Mouse (Mus musculus) heart, embryonic 11.5 days (tissue): ENCODE measurements around the gene Ubn2. TPM values are rescaled to one million over a fixed set of nuclear protein-coding genes. Genes with fewer than 3 reads are reported as not detected.
"Not testable (repeated sequence)": the region's sequence is repeated elsewhere in the genome, so short reads cannot be mapped to it uniquely, and the experiment has no call there.

ENCODE experiments used
- ATAC-seq: fragments of 200-750 bp; cut with Nextera tagmentation; replicated peaks from 2 replicates; pipeline ENCODE4 v1.8.0; 2017; ENCODE audit warnings: moderate library complexity; ENCODE audit not compliant: insufficient number of reproducible peaks, low FRiP score, low TSS enrichment
- H3K27ac ChIP-seq: fragments of 300-500 bp; sonication (generic); 2 replicates; pipeline ENCODE4 v1.5.1; 2014; ENCODE audit warnings: mild to moderate bottlenecking, low read depth, low read length
- H3K27me3 ChIP-seq: fragments of 300-500 bp; sonication (generic); 2 replicates; pipeline ENCODE4 v1.6.1; 2014; ENCODE audit warnings: mild to moderate bottlenecking, low read length, mixed read lengths; ENCODE audit not compliant: control insufficient read depth, insufficient read depth
- H3K36me3 ChIP-seq: fragments of 300-500 bp; sonication (generic); 2 replicates; pipeline ENCODE4 v1.6.1; 2014; ENCODE audit warnings: mild to moderate bottlenecking, low read length, moderate library complexity, mixed read lengths; ENCODE audit not compliant: control insufficient read depth, insufficient read depth
- H3K4me1 ChIP-seq: fragments of 300-500 bp; sonication (generic); 2 replicates; pipeline ENCODE4 v1.6.1; 2014; ENCODE audit warnings: low read length; ENCODE audit not compliant: control insufficient read depth, insufficient read depth
- H3K4me2 ChIP-seq: fragments of 300-500 bp; sonication (generic); 2 replicates; pipeline ENCODE4 v1.6.1; 2014; ENCODE audit warnings: mild to moderate bottlenecking, moderate library complexity
- H3K4me3 ChIP-seq: fragments of 300-500 bp; sonication (generic); 2 replicates; pipeline ENCODE4 v1.5.1; 2014; ENCODE audit warnings: low read depth, low read length
- H3K9ac ChIP-seq: fragments of 300-500 bp; sonication (generic); 2 replicates; pipeline ENCODE4 v1.6.1; 2014; ENCODE audit warnings: mild to moderate bottlenecking, low read depth, low read length, moderate library complexity
- H3K9me3 ChIP-seq: fragments of 300-500 bp; sonication (generic); replicated peaks from 2 replicates; pipeline ENCODE4 v1.6.1; 2016; ENCODE audit warnings: low read length; ENCODE audit not compliant: control insufficient read depth
- WGBS: fragments of 180-500 bp; shearing (Covaris S2); extraction: QIAGEN DNeasy Blood & Tissue Kit; methylation state at CpG from one replicate; pipeline ENCODE4 v1.1.7; 2014; ENCODE audit not compliant: insufficient replicate concordance; 5-methylcytosine and 5-hydroxymethylcytosine counted together
- polyA plus RNA-seq: library from polyadenylated mRNA; unstranded; fragments of >200 nt; fragmentation: Nextera tagmentation; extraction: Ambion mirVana; gene quantifications from 2 replicates; pipeline ENCODE4 v1.2.1, GENCODE M21; 2014

Ubn2 gene
- polyA plus RNA-seq, 1 experiment from 2014 or later, result 15.1 TPM

GRCm38 (mm10) chr6:38531211-38531820, 97.6 kb downstream of the Ubn2 start:
- Histone ChIP-seq H3K4me2 (no peak overlapping the region), H3K4me3 (no peak overlapping the region), H3K27me3 (no peaks in the 10 kb centered on the region), H3K36me3 (no peaks in the 10 kb centered on the region), H3K9ac (no peak overlapping the region), H3K9me3 (no peaks in the 10 kb centered on the region), H3K27ac (no peak overlapping the region), H3K4me1 (no peaks in the 10 kb centered on the region)
- WGBS, result 51% methylated on average over 5 of the region's 5 CpGs
- ATAC-seq, result no peak

DNA sequence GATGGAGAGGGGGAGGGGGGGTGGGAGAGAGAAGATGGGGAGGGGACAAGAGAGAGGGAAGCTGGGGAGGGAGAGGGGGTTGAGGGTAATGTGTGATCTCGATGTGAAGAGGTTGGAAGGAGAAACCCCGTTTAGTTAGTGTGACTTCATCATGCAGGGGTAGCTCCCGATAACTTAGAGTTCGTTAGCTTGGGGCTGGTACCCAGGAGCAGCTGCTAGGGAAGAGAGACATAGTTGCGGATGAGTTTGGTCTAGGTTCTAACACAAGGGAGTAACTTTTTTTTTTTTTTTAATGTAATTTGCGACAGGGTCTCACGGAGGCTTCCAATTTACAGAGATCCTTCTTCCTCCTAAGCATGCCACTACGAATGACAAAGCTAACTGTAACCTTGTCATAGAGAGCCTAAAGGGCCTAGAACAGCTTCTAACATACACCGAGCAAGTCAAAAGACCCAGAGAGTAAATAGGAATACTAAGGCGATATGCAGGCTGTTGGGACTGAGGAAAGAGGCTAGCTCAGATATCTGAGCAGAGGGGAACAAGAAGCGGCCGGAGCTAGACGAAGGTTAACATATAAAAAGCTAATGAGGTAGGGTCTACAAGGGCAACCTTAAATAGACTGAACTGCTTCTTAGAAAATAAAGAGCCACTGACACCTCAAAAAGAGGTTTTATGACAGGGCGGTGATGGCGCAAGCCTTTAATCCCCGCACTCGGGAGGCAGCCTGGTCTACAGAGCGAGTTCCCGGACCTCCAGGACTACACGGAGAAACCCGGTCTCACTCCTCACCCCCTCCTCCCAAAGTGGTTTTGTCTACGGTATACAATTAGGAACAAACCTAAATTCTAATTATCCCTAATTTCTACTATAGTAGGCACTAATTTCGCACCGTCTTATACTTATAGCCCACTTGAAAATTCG, 99.0 kb downstream of the Ubn2 start:
- Histone ChIP-seq H3K9me3 (no peaks in the 10 kb centered on the region), H3K4me1 (no peaks in the 10 kb centered on the region), H3K36me3 (no peaks in the 10 kb centered on the region), H3K27me3 (no peaks in the 10 kb centered on the region), H3K4me3 (peak overlapping the region; percentile 82), H3K4me2 (peak overlapping the region; percentile 64), H3K27ac (peak overlapping the region; percentile 94), H3K9ac (peak overlapping the region; percentile 73)
- WGBS, result 11% methylated on average over 25 of the region's 25 CpGs
- ATAC-seq, result peak; percentile 20

GRCm38 (mm10) chr6:38533428-38534405, 100.0 kb downstream of the Ubn2 start, which contains the start of gene Fmc1:
Gene Fmc1, plus strand, starts transcription at chr6:38533502.
- H3K9me3 ChIP-seq, result no peaks in the 10 kb centered on the region
- H3K4me3 ChIP-seq, result peak within 1 kb of the TSS; percentile 82
- H3K27me3 ChIP-seq, result no peaks in the 10 kb centered on the region
- H3K4me2 ChIP-seq, result peak within 1 kb of the TSS; percentile 64
- H3K27ac ChIP-seq, result peak within 1 kb of the TSS; percentile 94
- H3K4me1 ChIP-seq, result no peaks in the 10 kb centered on the region
- peak; percentile 84 for ATAC-seq
- no peaks in the 10 kb centered on the region for H3K36me3 ChIP-seq
- peak within 1 kb of the TSS; percentile 98 for H3K9ac ChIP-seq
- 3% methylated on average over 41 of the region's 41 CpGs for WGBS

GRCm38 (mm10) chr6:38534640-38535365, 101.1 kb downstream of the Ubn2 start:
- H3K4me2 ChIP-seq, result peak overlapping the region; percentile 62
- H3K9ac ChIP-seq, result peak overlapping the region; percentile 98
- no peaks in the 10 kb centered on the region for H3K4me1 ChIP-seq
- H3K4me3 ChIP-seq, result peak overlapping the region; percentile 82
- no peaks in the 10 kb centered on the region for H3K9me3 ChIP-seq
- H3K27ac ChIP-seq, result peak overlapping the region; percentile 94
- under 1% methylated on average over 53 of the region's 53 CpGs for WGBS
- H3K27me3 ChIP-seq, result no peaks in the 10 kb centered on the region
- peaks cover 2% of the 10 kb centered on the region; the same call in 1 of the 2 replicates for H3K36me3 ChIP-seq
- peak; percentile 79 for ATAC-seq

GRCm38 (mm10) chr6:38535366-38535690, 101.6 kb downstream of the Ubn2 start:
- WGBS, result 3% methylated on average over 9 of the region's 9 CpGs
- Histone ChIP-seq H3K27ac (peak overlapping the region; percentile 94), H3K4me2 (peak overlapping the region; percentile 62), H3K4me1 (no peaks in the 10 kb centered on the region), H3K9ac (peak overlapping the region; percentile 98), H3K9me3 (no peaks in the 10 kb centered on the region), H3K36me3 (peaks cover 7% of the 10 kb centered on the region), H3K4me3 (peak overlapping the region; percentile 82), H3K27me3 (no peaks in the 10 kb centered on the region)
- no peak for ATAC-seq

GRCm38 (mm10) chr6:38535788-38536187, 102.0 kb downstream of the Ubn2 start:
- H3K27ac ChIP-seq, result no peak overlapping the region
- no peaks in the 10 kb centered on the region for H3K4me1 ChIP-seq
- H3K4me2 ChIP-seq, result peak overlapping the region; percentile 62
- peaks cover 8% of the 10 kb centered on the region for H3K36me3 ChIP-seq
- H3K9ac ChIP-seq, result peak overlapping the region; percentile 98; the same call in 1 of the 2 replicates
- 81% methylated on average over 1 of the region's 1 CpGs for WGBS
- no peak for ATAC-seq
- no peaks in the 10 kb centered on the region for H3K27me3 ChIP-seq
- H3K4me3 ChIP-seq, result peak overlapping the region; percentile 82
- no peaks in the 10 kb centered on the region for H3K9me3 ChIP-seq

DNA sequence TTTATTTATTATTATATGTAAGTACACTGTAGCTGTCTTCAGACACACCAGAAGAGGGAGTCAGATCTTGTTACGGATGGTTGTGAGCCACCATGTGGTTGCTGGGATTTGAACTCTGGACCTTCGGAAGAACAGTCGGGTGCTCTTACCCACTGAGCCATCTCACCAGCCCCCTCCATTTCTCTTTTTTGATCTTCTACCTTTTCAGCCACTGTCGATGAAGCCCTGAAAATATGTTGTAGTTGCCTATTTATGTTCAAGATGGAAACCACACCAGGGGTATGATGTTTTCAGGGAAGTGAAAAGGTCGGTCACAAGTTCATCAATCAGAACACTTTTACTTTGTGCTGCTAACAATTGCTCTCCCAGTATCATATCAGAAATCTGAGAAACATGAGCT, 110.4 kb downstream of the Ubn2 start:
- not testable (repeated sequence) for H3K9me3 ChIP-seq, ATAC-seq, H3K36me3 ChIP-seq, H3K9ac ChIP-seq, H3K27ac ChIP-seq, H3K4me1 ChIP-seq, H3K4me2 ChIP-seq, H3K4me3 ChIP-seq, H3K27me3 ChIP-seq
- WGBS, result 96% methylated on average over 4 of the region's 5 CpGs
